Mouse (Mus musculus) inflammation-experienced regulatory T-cells, adult 6 months (primary cell): ENCODE results near the gene Sat1. TPM values are rescaled to one million over a fixed set of nuclear protein-coding genes. Genes with fewer than 3 reads are reported as not detected.

Experiments
- ATAC-seq: one replicate; pipeline ENCODE4 v1.8.0; 2017
- polyA plus RNA-seq, 3 experiments: library from polyadenylated mRNA; unstranded; fragments of 100-300 nt; shearing (Covaris generic); gene quantifications; one replicate each; pipeline ENCODE4 v1.2.1; 2017

The Sat1 gene
- polyA plus RNA-seq, 3 experiments from 2014 or later: 437 to 594 (median 552) TPM

DNA sequence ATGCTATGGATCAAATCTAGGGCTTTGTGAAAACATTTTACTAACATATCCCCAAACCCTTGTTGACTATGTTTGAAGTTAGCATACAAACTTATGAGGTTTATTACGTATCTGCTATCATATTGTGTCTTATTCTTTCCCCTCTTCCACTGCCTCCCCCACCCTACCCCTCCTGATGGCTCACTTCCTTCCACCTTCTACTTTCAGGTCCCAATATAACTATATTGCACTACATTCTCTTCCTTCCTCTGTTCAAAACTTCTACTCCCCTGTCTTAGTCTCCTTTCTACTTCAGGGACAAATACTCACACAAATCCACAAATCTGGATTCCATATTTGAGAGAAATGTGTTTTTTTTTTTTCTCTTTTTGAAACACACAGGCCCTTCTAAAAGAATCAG, 52.7 kb downstream of the Sat1 start:
- no peak for ATAC-seq

Other genes starting within 250 kb of the Sat1 start
- gene Magea8, start 220.6 kb downstream of the Sat1 start, polyA plus RNA-seq: not detected
- gene Magea5, start 153.3 kb downstream of the Sat1 start, polyA plus RNA-seq: not detected
- not detected for gene Magea1, start 126.7 kb downstream of the Sat1 start, polyA plus RNA-seq
- not detected for gene Magea2, start 122.8 kb downstream of the Sat1 start, polyA plus RNA-seq
- not detected for gene Cldn34b2, start 88.0 kb downstream of the Sat1 start, polyA plus RNA-seq
- gene Acot9, start 46.0 kb upstream of the Sat1 start, polyA plus RNA-seq: 100 to 1,000 TPM in 1 of 3 experiments, 10 to 100 TPM in 2; 78.8 to 118 (median 84.3) TPM
- gene Prdx4, start 124.3 kb upstream of the Sat1 start, polyA plus RNA-seq: 10 to 100 TPM; 36.4 to 76.0 (median 40.0) TPM